9 mouse cellular contexts compared by ENCODE assay signal in genomic region chr16:51315608-51316007, GRCm38 (mm10).
DNase-seq lines count a peak whose midpoint lies in the region; TF ChIP-seq lines count a peak whose summit lies in the region.
"Had no signal": no experiment of that assay in that cellular context is flagged by ENCODE, and none has a peak within 500 bp of the region (broad histone marks: within the 10 kb centered on the region; RNA-seq: fewer than 3 reads in every experiment).

No protein-coding gene starts in this region.

- H3K27ac ChIP-seq in left cerebral cortex, adult 2 months = no peak overlapping the region
- H3K27ac ChIP-seq: limb, embryonic 15.5 days had no signal

- TF ChIP-seq CTCF in left cerebral cortex, adult 2 months (IDR thresholded peaks at IDR 0.05) = peak; percentile 79

- no peak overlapping the region for H3K4me3 ChIP-seq in left cerebral cortex, adult 2 months
- H3K4me3 ChIP-seq: limb, embryonic 15.5 days had no signal

- intact Hi-C loops in left cerebral cortex, adult 2 months (cut with DNase I) = loop anchor here (5.0 to 10.0 kb wide), 3 partner anchors 473 to 867 kb away; partner anchors contain the start of gene Cblb
- intact Hi-C loops in left cerebral cortex, postnatal 36 days (cut with DNase I) = loop anchor here (5.0 kb wide), 2 partner anchors 473 to 867 kb away; no protein-coding TSS in a partner anchor
- intact Hi-C loops in left cerebral cortex, postnatal 25 days (cut with DNase I) = loop anchor here (5.0 kb wide), 2 partner anchors 717 to 872 kb away; partner anchors contain the start of gene Cblb

- peak; percentile 25 for DNase-seq in adrenal gland, postnatal 10 days
- DNase-seq in adrenal gland, postnatal 25 days = no peak
- peak in 1 of 2 experiments; percentile 13 for DNase-seq in left cerebral cortex, adult 2 months (ENCODE audit: extremely low spot score in 1 of 2, low spot score in 2 of 2)
- no peak for DNase-seq in left cerebral cortex, postnatal 36 days (ENCODE audit: low spot score in 2 of 2)
- peak; percentile 6 for DNase-seq in MEL-GATA-1-ER (ENCODE audit: extremely low read depth, low read depth)
- DNase-seq in embryo, embryonic 11.5 days (ENCODE audit: low read depth, low spot score) = peak; percentile 36
- peak; percentile 57 to 71 for DNase-seq in left cerebral cortex, postnatal 25 days (ENCODE audit: low spot score in 2 of 2)
- no peak for DNase-seq in spleen, adult 12 weeks (ENCODE audit: low spot score)

Comparison
In these comparisons a context has a peak if more than half of its experiments do, and no peak if none do; other contexts are left out.
1. DNase-seq: peak in adrenal gland, postnatal 10 days (single experiment), MEL-GATA-1-ER (single experiment), embryo, embryonic 11.5 days (single experiment) and left cerebral cortex, postnatal 25 days (2 of 2); none in adrenal gland, postnatal 25 days (single experiment), left cerebral cortex, postnatal 36 days (0 of 2) and spleen, adult 12 weeks (single experiment).